Mouse (Mus musculus) intestine, embryonic 14.5 days (tissue): Measurements from ENCODE around the gene Vwf. TPM values are rescaled to one million over a fixed set of nuclear protein-coding genes. Genes with fewer than 3 reads are reported as not detected.
A peak's percentile ranks its signal among the peaks of the same experiment; 100 is the strongest.

Experiments
- ATAC-seq: fragments of 200-750 bp; cut with Nextera tagmentation; replicated peaks from 2 replicates; pipeline ENCODE4 v1.8.0; 2017; ENCODE audit warnings: low read depth, moderate number of reproducible peaks, moderate TSS enrichment, moderate library complexity; ENCODE audit not compliant: low FRiP score, low TSS enrichment
- DNase-seq: peaks from one replicate; pipeline ENCODE4 v3.0.0-alpha.2; 2018; ENCODE audit warnings: low spot score
- H3K27ac ChIP-seq: fragments of 300-500 bp; sonication (generic); 2 replicates; pipeline ENCODE4 v1.5.1; 2014; ENCODE audit warnings: low read depth, mild to moderate bottlenecking, control low read depth
- H3K27me3 ChIP-seq: fragments of 300-500 bp; sonication (generic); replicated peaks from 2 replicates; pipeline ENCODE4 v1.6.1; 2014; ENCODE audit warnings: low read length, control low read depth; ENCODE audit not compliant: control insufficient read depth, insufficient read depth
- H3K36me3 ChIP-seq: fragments of 300-500 bp; sonication (generic); 2 replicates; pipeline ENCODE4 v1.6.1; 2014; ENCODE audit warnings: low read length, control low read depth; ENCODE audit not compliant: control insufficient read depth, insufficient read depth
- H3K4me1 ChIP-seq: fragments of 300-500 bp; sonication (generic); replicated peaks from 2 replicates; pipeline ENCODE4 v1.6.1; 2014; ENCODE audit warnings: low read length, control low read depth, mixed read lengths; ENCODE audit not compliant: control insufficient read depth, insufficient read depth
- H3K4me2 ChIP-seq: fragments of 300-500 bp; sonication (generic); 2 replicates; pipeline ENCODE4 v1.6.1; 2014; ENCODE audit warnings: low read length
- H3K4me3 ChIP-seq: fragments of 300-500 bp; sonication (generic); 2 replicates; pipeline ENCODE4 v1.5.1; 2014; ENCODE audit warnings: low read depth, low read length, control low read depth, mixed read lengths
- H3K9ac ChIP-seq: fragments of 300-500 bp; sonication (generic); 2 replicates; pipeline ENCODE4 v1.6.1; 2014; ENCODE audit warnings: mild to moderate bottlenecking, low read length
- H3K9me3 ChIP-seq: fragments of 300-500 bp; sonication (generic); 2 replicates; pipeline ENCODE4 v1.6.1; 2016; ENCODE audit warnings: low read length, control low read depth; ENCODE audit not compliant: control insufficient read depth
- WGBS: fragments of 180-500 bp; shearing (Covaris S2); extraction: QIAGEN DNeasy Blood & Tissue Kit; methylation state at CpG from one replicate; pipeline ENCODE4 v1.1.7; 2014; 5-methylcytosine and 5-hydroxymethylcytosine counted together
- polyA plus RNA-seq: library from polyadenylated mRNA; unstranded; fragments of >200 nt; fragmentation: Nextera tagmentation; extraction: Ambion mirVana; gene quantifications from 2 replicates; pipeline ENCODE4 v1.2.1, GENCODE M21; 2014

Vwf gene
- polyA plus RNA-seq, 1 experiment from 2014 or later: 14.1 TPM

DNA sequence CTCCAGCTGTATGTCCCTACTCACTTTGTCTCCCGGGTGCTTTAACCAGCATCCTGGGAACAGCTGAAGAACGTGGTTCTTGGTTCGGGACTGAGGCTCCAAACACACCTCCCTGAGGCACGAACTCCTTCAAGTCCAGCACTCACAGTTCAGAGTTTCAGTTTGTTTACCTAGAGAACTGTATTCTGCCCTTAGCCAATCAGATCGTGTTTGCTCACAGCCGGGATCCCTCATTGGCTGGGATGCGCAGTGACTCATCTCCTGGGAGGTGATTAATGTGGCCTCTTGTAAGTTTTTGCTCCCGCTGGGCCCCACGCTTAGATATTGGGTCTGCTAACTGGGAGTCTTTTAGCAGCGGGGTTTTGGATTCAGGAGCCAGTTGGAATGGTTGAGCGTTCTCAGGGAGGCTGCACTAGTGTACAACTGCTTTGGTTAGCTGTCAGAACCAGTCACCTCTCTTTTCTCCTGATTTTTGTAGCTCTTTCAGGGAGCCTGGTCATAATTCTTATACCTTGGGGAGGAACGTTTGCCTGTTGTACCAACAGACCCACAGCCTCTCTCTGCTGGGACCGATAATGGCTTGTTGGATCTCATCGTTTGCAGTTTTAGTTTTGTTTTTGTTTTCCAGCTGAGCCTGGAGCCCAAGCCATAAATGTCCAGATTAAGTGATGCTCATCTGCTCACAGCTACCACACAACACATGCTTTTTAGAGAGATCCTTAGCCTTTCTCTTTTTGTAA, 26.8 kb downstream of the Vwf start:
- peak overlapping the region; percentile 23 for H3K4me3 ChIP-seq
- ATAC-seq: peak; percentile 98
- H3K36me3 ChIP-seq: no peaks in the 10 kb centered on the region
- no peaks in the 10 kb centered on the region for H3K9me3 ChIP-seq
- WGBS: 2% methylated on average over 14 of the region's 14 CpGs
- peak overlapping the region; percentile 25 for H3K9ac ChIP-seq
- H3K4me2 ChIP-seq: peak overlapping the region; percentile 52
- peak; percentile 89 for DNase-seq
- H3K27ac ChIP-seq: peak overlapping the region; percentile 85
- H3K27me3 ChIP-seq: no peaks in the 10 kb centered on the region
- H3K4me1 ChIP-seq: peaks cover 15% of the 10 kb centered on the region

DNA sequence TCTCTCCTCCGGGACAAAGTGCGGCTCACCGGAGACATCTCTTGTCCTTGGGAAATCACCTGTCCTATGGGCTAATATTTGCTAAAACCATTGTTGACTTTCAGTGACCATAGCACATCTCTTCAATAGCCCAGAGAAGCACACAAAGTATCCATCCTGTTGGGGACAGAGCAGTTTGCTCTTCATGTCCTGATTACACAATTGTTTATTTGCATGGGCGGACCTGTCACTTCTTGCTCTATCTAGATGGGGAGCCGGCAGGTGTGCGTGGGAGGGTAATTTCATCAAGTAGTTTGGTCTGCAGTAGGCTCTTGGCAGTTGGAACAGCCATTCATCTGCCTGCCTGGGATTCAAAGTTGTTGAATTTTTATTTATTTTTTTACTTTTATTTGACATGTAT, 28.5 kb downstream of the Vwf start:
- 84% methylated on average over 6 of the region's 6 CpGs for WGBS
- Histone ChIP-seq H3K27ac (no peak overlapping the region), H3K4me3 (no peak overlapping the region), H3K4me1 (peaks cover 20% of the 10 kb centered on the region), H3K9me3 (no peaks in the 10 kb centered on the region), H3K9ac (no peak overlapping the region), H3K27me3 (no peaks in the 10 kb centered on the region), H3K4me2 (no peak overlapping the region), H3K36me3 (no peaks in the 10 kb centered on the region)
- DNase-seq: no peak
- no peak for ATAC-seq

DNA sequence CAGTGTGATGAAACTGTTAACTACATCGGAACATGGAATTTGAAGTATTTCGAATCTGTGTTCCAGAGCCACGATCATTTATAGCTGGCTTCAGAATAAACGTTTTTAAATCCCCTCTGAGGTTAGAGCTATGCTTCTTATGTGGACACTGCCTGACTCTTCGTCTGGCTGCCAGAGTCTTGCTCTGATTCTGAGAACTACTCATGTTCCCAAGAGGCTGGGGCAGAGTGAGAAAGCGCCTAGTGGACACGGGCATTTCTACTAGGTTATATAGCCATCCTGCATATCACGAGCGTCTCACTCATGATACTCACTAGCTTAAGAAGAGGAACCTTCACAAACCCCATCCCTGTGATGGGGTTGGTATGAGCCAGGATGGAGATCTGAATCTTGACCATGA, 30.7 kb downstream of the Vwf start:
- 75% methylated on average over 9 of the region's 9 CpGs for WGBS
- Histone ChIP-seq H3K4me2 (no peak overlapping the region), H3K27ac (no peak overlapping the region), H3K4me3 (no peak overlapping the region), H3K4me1 (peaks cover 18% of the 10 kb centered on the region), H3K27me3 (no peaks in the 10 kb centered on the region), H3K9ac (no peak overlapping the region), H3K9me3 (no peaks in the 10 kb centered on the region), H3K36me3 (no peaks in the 10 kb centered on the region)
- DNase-seq (no peak), ATAC-seq (no peak)

DNA sequence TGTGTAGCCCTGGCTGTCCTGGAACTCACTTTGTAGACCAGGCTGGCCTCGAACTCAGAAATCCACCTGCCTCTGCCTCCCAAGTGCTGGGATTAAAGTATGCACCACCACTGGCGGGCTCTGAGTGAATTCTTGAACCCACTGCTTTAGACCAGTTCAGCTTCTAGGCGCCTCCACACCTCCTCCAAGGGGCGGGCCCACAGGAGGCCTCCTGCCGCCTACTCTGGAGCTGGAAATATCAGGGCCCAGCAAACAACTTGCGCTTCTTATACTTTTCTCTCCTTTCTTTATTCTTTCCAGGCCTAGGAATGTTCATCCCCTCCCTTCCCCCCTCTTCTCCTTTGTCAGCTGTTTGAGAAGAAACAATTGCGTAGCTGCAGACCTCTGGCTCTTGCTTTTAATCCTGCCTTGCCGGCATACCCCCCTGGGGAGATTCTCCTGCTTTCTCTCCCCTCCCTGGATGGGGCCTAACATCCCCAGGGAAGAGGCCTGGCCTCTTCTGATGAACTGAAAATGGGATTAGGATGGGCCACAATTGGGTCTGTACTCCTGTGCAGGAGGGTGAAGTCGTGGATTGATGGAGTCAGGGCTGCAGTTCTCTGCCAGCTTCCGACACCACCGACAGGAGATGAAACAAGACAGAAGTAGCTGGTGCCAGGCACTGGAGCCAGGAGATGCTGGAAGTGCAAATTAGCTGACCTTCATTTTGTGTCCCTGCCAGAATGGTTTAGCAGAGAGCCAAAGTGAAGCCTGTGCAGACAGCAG, 31.5 kb downstream of the Vwf start:
- Histone ChIP-seq H3K9me3 (no peaks in the 10 kb centered on the region), H3K4me3 (no peak overlapping the region), H3K4me1 (peaks cover 10% of the 10 kb centered on the region), H3K27me3 (no peaks in the 10 kb centered on the region), H3K27ac (peak overlapping the region; percentile 63), H3K4me2 (no peak overlapping the region), H3K9ac (no peak overlapping the region), H3K36me3 (no peaks in the 10 kb centered on the region)
- ATAC-seq (no peak), DNase-seq (no peak)
- 45% methylated on average over 11 of the region's 11 CpGs for WGBS

DNA sequence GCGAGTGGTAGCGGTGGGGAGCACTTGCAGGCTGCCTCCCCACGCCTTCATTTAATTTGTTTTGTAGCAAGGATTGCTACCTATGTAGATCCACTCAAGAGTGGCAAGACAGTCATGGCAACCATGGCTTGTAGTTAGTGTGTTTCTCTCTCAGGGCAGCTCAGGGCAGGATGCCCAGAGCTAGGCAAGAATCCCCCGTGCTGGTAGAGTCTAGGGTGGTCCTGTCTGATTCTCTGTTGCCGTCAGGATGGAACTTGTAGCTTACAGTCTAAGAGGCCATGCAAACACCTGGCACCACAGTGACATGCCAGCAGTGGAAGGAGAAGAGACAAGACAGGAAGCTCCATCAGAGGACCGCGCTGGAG, 32.1 kb downstream of the Vwf start:
- no peak for ATAC-seq
- H3K9me3 ChIP-seq: no peaks in the 10 kb centered on the region

DNA sequence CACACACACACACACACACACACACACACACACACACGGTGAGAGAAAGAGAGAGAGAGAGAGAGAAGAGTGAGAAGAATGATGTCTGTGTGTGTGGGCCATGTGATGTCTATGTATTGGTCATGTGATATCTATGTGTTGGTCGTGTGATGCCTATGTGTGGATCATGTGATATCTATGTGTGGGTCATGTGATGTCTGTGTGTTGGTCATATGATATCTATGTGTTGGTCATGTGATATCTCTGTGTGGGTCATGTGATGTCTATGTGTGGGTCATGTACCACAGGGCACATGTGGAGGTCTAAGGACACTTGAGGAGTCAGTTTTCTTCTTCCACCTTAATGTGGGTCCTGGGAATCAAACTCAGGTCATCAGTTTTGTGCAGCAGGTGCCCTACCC, 33.3 kb downstream of the Vwf start:
- no peak overlapping the region for H3K27ac ChIP-seq
- ATAC-seq (no peak), DNase-seq (no peak)
- H3K4me3 ChIP-seq: no peak overlapping the region
- H3K9ac ChIP-seq: no peak overlapping the region
- H3K9me3 ChIP-seq: no peaks in the 10 kb centered on the region
- WGBS: 91% methylated on average over 2 of the region's 2 CpGs
- no peak overlapping the region for H3K4me2 ChIP-seq
- H3K4me1 ChIP-seq: peaks cover 4% of the 10 kb centered on the region
- no peaks in the 10 kb centered on the region for H3K27me3 ChIP-seq
- H3K36me3 ChIP-seq: no peaks in the 10 kb centered on the region

More for the DNA sequence above, 32.1 kb downstream of the Vwf start:
- Histone ChIP-seq H3K4me3 (no peak overlapping the region), H3K4me1 (peaks cover 7% of the 10 kb centered on the region), H3K4me2 (no peak overlapping the region), H3K36me3 (no peaks in the 10 kb centered on the region), H3K27ac (peak overlapping the region; percentile 63; the same call in 1 of the 2 replicates), H3K9ac (no peak overlapping the region), H3K27me3 (no peaks in the 10 kb centered on the region)
- WGBS: 76% methylated on average over 7 of the region's 7 CpGs
- DNase-seq: no peak

DNA sequence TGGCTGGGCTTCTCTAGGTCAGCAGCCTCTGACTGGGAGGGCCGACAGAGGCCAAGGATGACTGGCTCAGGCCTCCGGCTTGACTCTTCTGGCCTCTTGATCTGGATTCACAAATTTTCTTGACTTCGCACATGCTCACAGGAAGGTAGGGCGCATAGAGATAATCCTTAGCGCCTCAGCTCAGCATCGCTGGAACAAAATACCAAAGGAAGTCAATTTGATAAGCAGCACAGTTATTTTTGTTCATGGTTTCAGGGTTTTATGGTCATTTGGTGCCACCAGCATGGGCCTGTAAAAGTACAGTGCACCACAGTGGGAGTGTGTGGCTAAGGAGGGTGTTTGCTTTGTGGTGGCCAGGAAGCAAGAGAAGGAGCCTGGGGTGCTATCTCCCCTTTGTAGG, 37.1 kb downstream of the Vwf start:
- 89% methylated on average over 6 of the region's 6 CpGs for WGBS
- H3K4me2 ChIP-seq: no peak overlapping the region

DNA sequence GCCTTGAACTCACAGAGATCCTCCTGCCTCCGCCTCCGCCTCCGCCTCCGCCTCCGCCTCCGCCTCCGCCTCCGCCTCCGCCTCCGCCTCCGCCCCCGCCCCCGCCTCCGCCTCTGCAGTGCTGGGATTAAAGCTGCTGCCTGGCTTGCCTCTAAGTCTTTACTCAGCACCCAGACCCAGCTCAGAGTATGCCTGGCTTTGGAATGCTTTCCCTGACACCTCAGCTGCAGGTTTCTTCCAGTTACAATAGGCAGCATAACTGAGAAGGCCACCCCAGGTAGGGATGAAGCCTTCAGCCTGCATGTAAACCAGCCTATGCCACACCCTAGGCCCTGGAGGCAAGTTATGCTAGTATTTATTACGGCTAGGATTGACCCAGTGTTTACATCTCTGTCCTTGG, 37.7 kb downstream of the Vwf start:
- Histone ChIP-seq H3K27me3 (no peaks in the 10 kb centered on the region), H3K9me3 (no peaks in the 10 kb centered on the region), H3K36me3 (no peaks in the 10 kb centered on the region), H3K4me2 (no peak overlapping the region), H3K4me3 (no peak overlapping the region), H3K4me1 (peaks cover 7% of the 10 kb centered on the region), H3K27ac (no peak overlapping the region), H3K9ac (no peak overlapping the region)
- no peak for DNase-seq
- no peak for ATAC-seq
- WGBS: 91% methylated on average over 15 of the region's 15 CpGs

More for the DNA sequence above, 37.1 kb downstream of the Vwf start:
- peaks cover 11% of the 10 kb centered on the region for H3K4me1 ChIP-seq
- H3K9ac ChIP-seq: no peak overlapping the region
- H3K27me3 ChIP-seq: no peaks in the 10 kb centered on the region
- no peak overlapping the region for H3K4me3 ChIP-seq
- no peaks in the 10 kb centered on the region for H3K36me3 ChIP-seq
- no peak for DNase-seq
- no peak overlapping the region for H3K27ac ChIP-seq
- ATAC-seq: no peak
- H3K9me3 ChIP-seq: no peaks in the 10 kb centered on the region
